Mouse (Mus musculus): Measurements from ENCODE around the gene Dvl3.
"Not testable (repeated sequence)": the region's sequence is repeated elsewhere in the genome, so short reads cannot be mapped to it uniquely, and the experiment has no call there.

Dvl3 gene

GRCm38 (mm10) chr16:20516726-20517201 is at the start of gene Dvl3:
TSS of gene Dvl3 (plus strand) at chr16:20516982.
- DNase-seq = peak; percentile 99

- DNase-seq = peak; percentile 11
These were observed 45.8 kb upstream of the Dvl3 start for GRCm38 (mm10) chr16:20470981-20471380.

- DNase-seq = peak; percentile 63
These were observed 45.1 kb upstream of the Dvl3 start for GRCm38 (mm10) chr16:20471686-20472085.

- peak; percentile 21 for DNase-seq
These were observed 43.0 kb upstream of the Dvl3 start for GRCm38 (mm10) chr16:20473748-20474147.

- DNase-seq = peak; percentile 55
These were observed 42.6 kb upstream of the Dvl3 start for GRCm38 (mm10) chr16:20474211-20474610.

- DNase-seq = no peak
These were observed 42.0 kb upstream of the Dvl3 start for GRCm38 (mm10) chr16:20474786-20475185.

GRCm38 (mm10) chr16:20475335-20475734 is 41.4 kb upstream of the Dvl3 start:
- DNase-seq = peak; percentile 68

- peak; percentile 93 for DNase-seq
These were observed 39.9 kb upstream of the Dvl3 start for GRCm38 (mm10) chr16:20476857-20477256.

GRCm38 (mm10) chr16:20477270-20477669 is 39.5 kb upstream of the Dvl3 start:
- DNase-seq = peak; percentile 49

- peak; percentile 86 for DNase-seq
These were observed 38.3 kb upstream of the Dvl3 start for GRCm38 (mm10) chr16:20478504-20478903.

- peak; percentile 70 for DNase-seq
These were observed 37.6 kb upstream of the Dvl3 start for GRCm38 (mm10) chr16:20479026-20479760.

GRCm38 (mm10) chr16:20480115-20480514 is 36.7 kb upstream of the Dvl3 start:
- no peak for DNase-seq

- DNase-seq = no peak
These were observed 35.0 kb upstream of the Dvl3 start for GRCm38 (mm10) chr16:20481746-20482145.

GRCm38 (mm10) chr16:20483716-20484115 is 33.1 kb upstream of the Dvl3 start:
- DNase-seq = not testable (repeated sequence)

- peak; percentile 58 for DNase-seq
These were observed 31.7 kb upstream of the Dvl3 start for GRCm38 (mm10) chr16:20485061-20485460.

- no peak for DNase-seq
These were observed 30.7 kb upstream of the Dvl3 start for GRCm38 (mm10) chr16:20486048-20486447.

- peak; percentile 33 for DNase-seq
These were observed 28.6 kb upstream of the Dvl3 start for GRCm38 (mm10) chr16:20488151-20488550.

- peak; percentile 80 for DNase-seq
These were observed 28.0 kb upstream of the Dvl3 start for GRCm38 (mm10) chr16:20488751-20489150.

GRCm38 (mm10) chr16:20489233-20489632 is 27.5 kb upstream of the Dvl3 start:
- peak; percentile 56 for DNase-seq

- DNase-seq = peak; percentile 89
These were observed 26.2 kb upstream of the Dvl3 start for GRCm38 (mm10) chr16:20490581-20490980.

- peak; percentile 94 for DNase-seq
These were observed 25.5 kb upstream of the Dvl3 start for GRCm38 (mm10) chr16:20491301-20491700.

- no peak for DNase-seq
These were observed 23.3 kb upstream of the Dvl3 start for GRCm38 (mm10) chr16:20493452-20493851.

GRCm38 (mm10) chr16:20496671-20497600 is 19.8 kb upstream of the Dvl3 start:
- DNase-seq = peak; percentile 94
